Mouse (Mus musculus): ENCODE data around the gene Tnnt1. TPM values are rescaled to one million over a fixed set of nuclear protein-coding genes. Genes with fewer than 3 reads are reported as not detected.
A peak's percentile ranks its signal among the peaks of the same experiment; 100 is the strongest.

The Tnnt1 gene
- polyA plus RNA-seq, 1 experiment from 2014 or later: 550 TPM

GRCm38 (mm10) chr7:4493991-4494390, 22.2 kb downstream of the Tnnt1 start:
- WGBS: 61% methylated on average over 1 of the region's 1 CpGs
- no peak overlapping the region for H3K4me3 ChIP-seq
- no peak overlapping the region for H3K4me2 ChIP-seq
- no peak overlapping the region for H3K27ac ChIP-seq (ENCODE audit: poor library complexity, severe bottlenecking)
- H3K9me3 ChIP-seq (replicated peaks): no peaks in the 10 kb centered on the region
- no peaks in the 10 kb centered on the region for H3K27me3 ChIP-seq (replicated peaks)
- peaks cover 68% of the 10 kb centered on the region for H3K36me3 ChIP-seq
- no peak overlapping the region for H3K9ac ChIP-seq
- no peak for ATAC-seq (ENCODE audit: insufficient number of reproducible peaks, low FRiP score)
- peaks cover 55% of the 10 kb centered on the region for H3K4me1 ChIP-seq (replicated peaks)

- 77% methylated on average over 13 of the region's 13 CpGs for WGBS
- Histone ChIP-seq H3K9ac (peak overlapping the region; percentile 20; the same call in 1 of the 2 replicates), H3K27me3 (replicated peaks) (no peaks in the 10 kb centered on the region), H3K4me1 (replicated peaks) (peaks cover 40% of the 10 kb centered on the region), H3K9me3 (replicated peaks) (no peaks in the 10 kb centered on the region), H3K4me2 (no peak overlapping the region), H3K27ac (ENCODE audit: poor library complexity, severe bottlenecking) (peak overlapping the region; percentile 45), H3K36me3 (peaks cover 82% of the 10 kb centered on the region), H3K4me3 (no peak overlapping the region)
- no peak for ATAC-seq (ENCODE audit: insufficient number of reproducible peaks, low FRiP score)
Observed at GRCm38 (mm10) chr7:4492284-4493224, 23.6 kb downstream of the Tnnt1 start.

GRCm38 (mm10) chr7:4491308-4491707, 24.9 kb downstream of the Tnnt1 start:
- Histone ChIP-seq H3K4me2 (no peak overlapping the region), H3K9ac (no peak overlapping the region), H3K36me3 (peaks cover 79% of the 10 kb centered on the region), H3K4me1 (replicated peaks) (peaks cover 32% of the 10 kb centered on the region), H3K27me3 (replicated peaks) (no peaks in the 10 kb centered on the region), H3K9me3 (replicated peaks) (no peaks in the 10 kb centered on the region), H3K4me3 (no peak overlapping the region), H3K27ac (ENCODE audit: poor library complexity, severe bottlenecking) (peak overlapping the region; percentile 83)
- ATAC-seq (ENCODE audit: insufficient number of reproducible peaks, low FRiP score): peak; percentile 75; the same call in 1 of the 2 replicates
- 53% methylated on average over 6 of the region's 6 CpGs for WGBS

- Histone ChIP-seq H3K9ac (no peak overlapping the region), H3K4me1 (replicated peaks) (peaks cover 20% of the 10 kb centered on the region), H3K4me2 (no peak overlapping the region), H3K9me3 (replicated peaks) (no peaks in the 10 kb centered on the region), H3K36me3 (peaks cover 68% of the 10 kb centered on the region), H3K27me3 (replicated peaks) (no peaks in the 10 kb centered on the region), H3K4me3 (no peak overlapping the region), H3K27ac (ENCODE audit: poor library complexity, severe bottlenecking) (no peak overlapping the region)
- no peak for ATAC-seq (ENCODE audit: insufficient number of reproducible peaks, low FRiP score)
- WGBS: 85% methylated on average over 12 of the region's 12 CpGs
Observed at GRCm38 (mm10) chr7:4482281-4482680, 33.9 kb downstream of the Tnnt1 start.

- Histone ChIP-seq H3K9ac (0 out of 2 replicates have a peak overlapping the region, but pooled peaks have one; percentile 65), H3K27me3 (replicated peaks) (peaks cover 7% of the 10 kb centered on the region; the same call in 1 of the 2 replicates), H3K9me3 (replicated peaks) (no peaks in the 10 kb centered on the region; the same call in 1 of the 2 replicates), H3K4me3 (no peak overlapping the region), H3K4me2 (peak overlapping the region; percentile 93; the same call in 1 of the 2 replicates), H3K36me3 (peaks cover 45% of the 10 kb centered on the region), H3K4me1 (replicated peaks) (peaks cover 20% of the 10 kb centered on the region), H3K27ac (ENCODE audit: poor library complexity, severe bottlenecking) (no peak overlapping the region)
- no peak for ATAC-seq (ENCODE audit: insufficient number of reproducible peaks, low FRiP score)
- 26% methylated on average over 6 of the region's 6 CpGs for WGBS
Observed at GRCm38 (mm10) chr7:4479674-4480073, 36.5 kb downstream of the Tnnt1 start.

GRCm38 (mm10) chr7:4478796-4479291, 37.3 kb downstream of the Tnnt1 start:
- Histone ChIP-seq H3K9ac (peak overlapping the region; percentile 65), H3K4me1 (replicated peaks) (peaks cover 26% of the 10 kb centered on the region), H3K9me3 (replicated peaks) (no peaks in the 10 kb centered on the region; the same call in 1 of the 2 replicates), H3K27me3 (replicated peaks) (peaks cover 15% of the 10 kb centered on the region), H3K27ac (ENCODE audit: poor library complexity, severe bottlenecking) (peak overlapping the region; percentile 97), H3K4me2 (peak overlapping the region; percentile 93), H3K36me3 (peaks cover 36% of the 10 kb centered on the region), H3K4me3 (peak overlapping the region; percentile 63)
- ATAC-seq (ENCODE audit: insufficient number of reproducible peaks, low FRiP score): no peak
- WGBS: 7% methylated on average over 16 of the region's 16 CpGs

GRCm38 (mm10) chr7:4478021-4478795, 38.0 kb downstream of the Tnnt1 start:
- peaks cover 21% of the 10 kb centered on the region for H3K27me3 ChIP-seq (replicated peaks)
- H3K27ac ChIP-seq (ENCODE audit: poor library complexity, severe bottlenecking): peak overlapping the region; percentile 97
- H3K4me1 ChIP-seq (replicated peaks): peaks cover 27% of the 10 kb centered on the region
- H3K9me3 ChIP-seq (replicated peaks): no peaks in the 10 kb centered on the region; the same call in 1 of the 2 replicates
- peak overlapping the region; percentile 93 for H3K4me2 ChIP-seq
- peak overlapping the region; percentile 71 for H3K9ac ChIP-seq
- peak overlapping the region; percentile 63 for H3K4me3 ChIP-seq
- H3K36me3 ChIP-seq: peaks cover 30% of the 10 kb centered on the region
- peak; percentile 91 for ATAC-seq (ENCODE audit: insufficient number of reproducible peaks, low FRiP score)
- WGBS: under 1% methylated on average over 39 of the region's 39 CpGs

GRCm38 (mm10) chr7:4473940-4474339, 42.2 kb downstream of the Tnnt1 start:
- Histone ChIP-seq H3K27me3 (replicated peaks) (peaks cover 51% of the 10 kb centered on the region), H3K4me3 (peak overlapping the region; percentile 23), H3K4me1 (replicated peaks) (peaks cover 16% of the 10 kb centered on the region), H3K9me3 (replicated peaks) (no peaks in the 10 kb centered on the region; the same call in 1 of the 2 replicates), H3K27ac (ENCODE audit: poor library complexity, severe bottlenecking) (no peak overlapping the region), H3K9ac (peak overlapping the region; percentile 27; the same call in 1 of the 2 replicates), H3K4me2 (peak overlapping the region; percentile 57), H3K36me3 (no peaks in the 10 kb centered on the region)
- no peak for ATAC-seq (ENCODE audit: insufficient number of reproducible peaks, low FRiP score)
- WGBS: 7% methylated on average over 19 of the region's 19 CpGs

- H3K36me3 ChIP-seq: no peaks in the 10 kb centered on the region
- 1% methylated on average over 24 of the region's 24 CpGs for WGBS
Observed at GRCm38 (mm10) chr7:4471179-4471555, 45.0 kb downstream of the Tnnt1 start.

GRCm38 (mm10) chr7:4470275-4471178, 45.7 kb downstream of the Tnnt1 start:
- 0 out of 2 replicates have a peak, but pooled peaks cover 7% of the 10 kb centered on the region for H3K4me1 ChIP-seq (replicated peaks)
- H3K9me3 ChIP-seq (replicated peaks): no peaks in the 10 kb centered on the region
- no peaks in the 10 kb centered on the region for H3K36me3 ChIP-seq
- H3K27ac ChIP-seq (ENCODE audit: poor library complexity, severe bottlenecking): no peak overlapping the region
- peak overlapping the region; percentile 38; the same call in 1 of the 2 replicates for H3K9ac ChIP-seq
- peaks cover 56% of the 10 kb centered on the region for H3K27me3 ChIP-seq (replicated peaks)
- WGBS: 2% methylated on average over 35 of the region's 35 CpGs
- H3K4me2 ChIP-seq: peak overlapping the region; percentile 84
- peak; percentile 65 for ATAC-seq (ENCODE audit: insufficient number of reproducible peaks, low FRiP score)
- peak overlapping the region; percentile 44 for H3K4me3 ChIP-seq

More at GRCm38 (mm10) chr7:4471179-4471555, 45.0 kb downstream of the Tnnt1 start:
- Histone ChIP-seq H3K27ac (ENCODE audit: poor library complexity, severe bottlenecking) (no peak overlapping the region), H3K9ac (peak overlapping the region; percentile 38; the same call in 1 of the 2 replicates), H3K27me3 (replicated peaks) (peaks cover 56% of the 10 kb centered on the region), H3K4me2 (peak overlapping the region; percentile 84), H3K4me1 (replicated peaks) (0 out of 2 replicates have a peak, but pooled peaks cover 7% of the 10 kb centered on the region), H3K4me3 (peak overlapping the region; percentile 44), H3K9me3 (replicated peaks) (no peaks in the 10 kb centered on the region)
- peak; percentile 81 for ATAC-seq (ENCODE audit: insufficient number of reproducible peaks, low FRiP score)

Data from heart, embryonic 12.5 days (tissue).